Mouse (Mus musculus): ENCODE measurements around the gene Pnpla2. TPM values are rescaled to one million over a fixed set of nuclear protein-coding genes. Genes with fewer than 3 reads are reported as not detected.

Pnpla2 gene
- total and polyA plus RNA-seq, 2 experiments from 2014 or later: 6.5 to 22.2 TPM

DNA sequence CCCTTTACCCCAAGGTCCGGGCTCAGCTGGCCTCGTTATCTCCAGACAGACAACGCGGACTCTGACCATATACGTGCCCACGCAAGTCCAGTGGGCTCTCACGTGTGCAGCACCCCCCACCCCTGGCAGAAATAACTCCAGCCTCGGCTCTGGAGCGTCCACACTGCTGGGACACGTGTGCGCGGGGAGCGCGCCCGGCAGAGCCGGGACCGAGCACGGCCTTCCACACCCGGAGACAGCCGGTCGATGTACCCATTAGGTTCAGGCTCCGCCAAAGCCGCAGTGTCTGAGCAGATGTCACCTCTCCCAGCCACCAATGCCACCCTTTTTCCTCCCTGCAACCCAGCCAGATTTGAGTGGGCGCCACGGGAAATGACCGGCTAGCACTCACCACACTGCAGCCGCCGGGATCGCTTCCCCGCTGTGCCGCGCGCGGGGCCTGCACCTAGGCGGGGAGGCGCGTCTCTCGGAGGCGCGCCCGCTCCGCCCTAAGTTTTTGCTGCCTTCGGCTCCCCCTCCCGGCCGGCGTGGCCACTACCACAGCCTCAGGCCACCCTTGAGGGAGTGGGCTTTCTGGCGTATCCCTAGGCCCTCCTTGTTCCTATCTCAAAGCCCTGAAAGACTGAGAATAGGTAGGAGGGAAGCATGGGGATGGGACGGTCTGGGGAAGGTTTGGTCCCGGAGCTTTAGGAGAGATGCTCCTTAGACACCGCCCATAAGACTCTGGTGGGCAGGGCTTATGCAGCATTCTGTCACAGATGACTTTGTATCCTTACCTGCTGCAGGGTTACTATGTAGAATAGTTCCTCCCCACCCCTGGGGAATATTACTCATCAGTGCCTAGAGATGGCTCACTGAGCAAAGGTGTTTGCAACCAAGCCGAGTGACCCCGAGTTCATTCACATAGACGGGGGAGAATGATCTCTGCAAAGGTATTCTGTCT is 17.5 kb upstream of the Pnpla2 start, which contains the start of gene Slc25a22:
TSS of gene Slc25a22 (minus strand) at position 715 of the 943 bp plus-strand sequence.
- TF ChIP-seq CTCF (IDR thresholded peaks at IDR 0.05): peak; percentile 77
- Histone ChIP-seq H3K9ac (replicated peaks; ENCODE audit: low read length, poor library complexity, severe bottlenecking) (peak within 1 kb of the TSS; percentile 79), H3K27ac (ENCODE audit: low read depth, low read length) (peak within 1 kb of the TSS; percentile 80), H3K36me3 (ENCODE audit: insufficient read depth, low read length) (peaks cover 6% of the 10 kb centered on the region), H3K27me3 (ENCODE audit: insufficient read depth, low read length) (no peaks in the 10 kb centered on the region), H3K4me3 (ENCODE audit: low read depth, low read length) (peak within 1 kb of the TSS; percentile 66), H3K9me3 (ENCODE audit: low read length) (no peaks in the 10 kb centered on the region), H3K4me1 (ENCODE audit: insufficient read depth, low read length) (peaks cover 20% of the 10 kb centered on the region), H3K4me2 (ENCODE audit: low read depth, low read length, poor library complexity, severe bottlenecking) (peak within 1 kb of the TSS; percentile 92)
- WGBS: 5% methylated on average over 53 of the region's 53 CpGs
- DNase-seq (ENCODE audit: low spot score): peak; percentile 88
- peak; percentile 81 for ATAC-seq (ENCODE audit: low FRiP score)

DNA sequence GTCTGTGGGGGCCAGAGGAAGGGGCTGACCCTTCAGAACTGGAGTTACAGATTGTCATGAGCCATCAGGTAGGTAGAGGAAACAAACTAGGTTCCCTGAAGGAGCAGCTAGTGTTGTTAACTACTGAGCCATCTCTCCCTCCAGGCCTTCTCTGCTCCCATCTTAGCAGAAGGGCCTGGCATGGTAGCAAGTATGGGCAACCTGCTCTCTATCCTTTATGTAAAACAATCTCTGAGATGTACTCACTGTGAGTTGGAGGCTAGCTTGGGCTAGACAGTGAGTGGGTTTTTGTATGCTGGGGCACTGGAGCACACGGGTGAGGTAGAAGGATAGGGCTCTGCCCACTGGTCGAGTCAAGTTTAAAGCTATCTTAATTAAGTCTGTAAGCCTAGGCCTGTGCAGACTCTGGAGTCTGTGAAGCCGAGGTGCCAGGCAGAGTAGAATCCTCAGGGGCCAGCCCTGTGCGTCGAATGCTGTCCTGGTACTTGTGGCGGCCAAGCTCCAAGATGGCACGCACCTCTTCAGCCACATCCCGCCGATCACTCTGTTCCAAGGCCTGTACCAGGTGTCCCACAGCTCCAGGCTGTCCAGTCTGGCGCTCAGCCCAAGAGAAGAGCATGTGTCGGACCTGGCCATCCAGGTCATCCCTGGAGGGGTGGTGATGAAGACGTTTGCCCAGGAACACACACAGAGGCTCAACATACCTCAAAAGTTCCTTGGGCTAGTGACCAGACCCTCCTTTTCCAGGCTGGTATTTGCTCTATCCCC is 16.6 kb upstream of the Pnpla2 start:
- ATAC-seq (ENCODE audit: low FRiP score) (no peak), DNase-seq (ENCODE audit: low spot score) (no peak)
- peak overlapping the region; percentile 66; the same call in 1 of the 2 replicates for H3K4me3 ChIP-seq (ENCODE audit: low read depth, low read length)
- no peak for TF ChIP-seq CTCF (IDR thresholded peaks at IDR 0.05)
- 92% methylated on average over 12 of the region's 12 CpGs for WGBS
- peak overlapping the region; percentile 79; the same call in 1 of the 2 replicates for H3K9ac ChIP-seq (replicated peaks; ENCODE audit: low read length, poor library complexity, severe bottlenecking)
- H3K4me2 ChIP-seq (ENCODE audit: low read depth, low read length, poor library complexity, severe bottlenecking): peak overlapping the region; percentile 92
- H3K36me3 ChIP-seq (ENCODE audit: insufficient read depth, low read length): no peaks in the 10 kb centered on the region
- no peaks in the 10 kb centered on the region for H3K27me3 ChIP-seq (ENCODE audit: insufficient read depth, low read length)
- no peaks in the 10 kb centered on the region for H3K9me3 ChIP-seq (ENCODE audit: low read length)
- H3K27ac ChIP-seq (ENCODE audit: low read depth, low read length): peak overlapping the region; percentile 80
- H3K4me1 ChIP-seq (ENCODE audit: insufficient read depth, low read length): peaks cover 20% of the 10 kb centered on the region

- H3K4me1 ChIP-seq (ENCODE audit: insufficient read depth, low read length): peaks cover 14% of the 10 kb centered on the region
- no peaks in the 10 kb centered on the region for H3K27me3 ChIP-seq (ENCODE audit: insufficient read depth, low read length)
- DNase-seq (ENCODE audit: low spot score) (no peak), ATAC-seq (ENCODE audit: low FRiP score) (no peak)
- TF ChIP-seq CTCF (IDR thresholded peaks at IDR 0.05): no peak
- H3K4me3 ChIP-seq (ENCODE audit: low read depth, low read length): no peak overlapping the region
- H3K27ac ChIP-seq (ENCODE audit: low read depth, low read length): no peak overlapping the region
- no peaks in the 10 kb centered on the region for H3K36me3 ChIP-seq (ENCODE audit: insufficient read depth, low read length)
- no peak overlapping the region for H3K4me2 ChIP-seq (ENCODE audit: low read depth, low read length, poor library complexity, severe bottlenecking)
- WGBS: 95% methylated on average over 10 of the region's 10 CpGs
- no peaks in the 10 kb centered on the region for H3K9me3 ChIP-seq (ENCODE audit: low read length)
- no peak overlapping the region for H3K9ac ChIP-seq (replicated peaks; ENCODE audit: low read length, poor library complexity, severe bottlenecking)
Measured at GRCm38 (mm10) chr7:141439140-141439679, 15.8 kb upstream of the Pnpla2 start.

DNA sequence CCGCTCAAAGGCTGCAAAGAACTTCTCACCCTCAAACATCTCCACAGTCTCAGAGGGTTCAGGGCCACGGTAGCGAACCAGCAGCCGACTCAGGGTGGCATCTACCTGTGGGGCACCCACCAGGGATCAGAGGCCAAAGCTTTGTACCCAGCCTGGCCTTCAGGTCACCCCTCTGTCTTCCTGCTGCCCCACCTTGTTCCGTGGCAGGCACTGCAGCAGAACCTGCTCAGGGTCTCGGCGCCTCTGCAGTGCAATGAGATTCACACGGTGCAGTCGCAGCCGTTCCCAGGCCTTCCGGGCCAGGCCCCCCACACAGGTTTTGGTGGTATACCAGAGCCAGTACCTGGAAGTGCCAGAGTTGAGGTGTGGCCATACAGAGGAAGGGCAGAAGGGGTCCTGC is 15.2 kb upstream of the Pnpla2 start:
- 93% methylated on average over 11 of the region's 11 CpGs for WGBS
- H3K4me2 ChIP-seq (ENCODE audit: low read depth, low read length, poor library complexity, severe bottlenecking): no peak overlapping the region
- no peak for ATAC-seq (ENCODE audit: low FRiP score)
- DNase-seq (ENCODE audit: low spot score): no peak
- no peaks in the 10 kb centered on the region for H3K27me3 ChIP-seq (ENCODE audit: insufficient read depth, low read length)
- H3K27ac ChIP-seq (ENCODE audit: low read depth, low read length): no peak overlapping the region
- TF ChIP-seq CTCF (IDR thresholded peaks at IDR 0.05): no peak
- no peak overlapping the region for H3K9ac ChIP-seq (replicated peaks; ENCODE audit: low read length, poor library complexity, severe bottlenecking)
- H3K4me3 ChIP-seq (ENCODE audit: low read depth, low read length): no peak overlapping the region
- H3K4me1 ChIP-seq (ENCODE audit: insufficient read depth, low read length): peaks cover 11% of the 10 kb centered on the region
- no peaks in the 10 kb centered on the region for H3K36me3 ChIP-seq (ENCODE audit: insufficient read depth, low read length)
- no peaks in the 10 kb centered on the region for H3K9me3 ChIP-seq (ENCODE audit: low read length)

GRCm38 (mm10) chr7:141440613-141441012 is 14.4 kb upstream of the Pnpla2 start:
- Histone ChIP-seq H3K4me2 (ENCODE audit: low read depth, low read length, poor library complexity, severe bottlenecking) (no peak overlapping the region), H3K36me3 (ENCODE audit: insufficient read depth, low read length) (no peaks in the 10 kb centered on the region), H3K4me1 (ENCODE audit: insufficient read depth, low read length) (peaks cover 9% of the 10 kb centered on the region; the same call in 1 of the 2 replicates), H3K9ac (replicated peaks; ENCODE audit: low read length, poor library complexity, severe bottlenecking) (no peak overlapping the region), H3K4me3 (ENCODE audit: low read depth, low read length) (no peak overlapping the region), H3K27me3 (ENCODE audit: insufficient read depth, low read length) (no peaks in the 10 kb centered on the region), H3K27ac (ENCODE audit: low read depth, low read length) (no peak overlapping the region), H3K9me3 (ENCODE audit: low read length) (no peaks in the 10 kb centered on the region)
- peak; percentile 71 for TF ChIP-seq CTCF (IDR thresholded peaks at IDR 0.05)
- DNase-seq (ENCODE audit: low spot score): peak; percentile 68
- WGBS: 36% methylated on average over 6 of the region's 6 CpGs
- no peak for ATAC-seq (ENCODE audit: low FRiP score)

Data from midbrain, postnatal 0 days (tissue).